Comparison of ENCODE assay signal across 8 mouse cellular contexts in the genomic region with DNA sequence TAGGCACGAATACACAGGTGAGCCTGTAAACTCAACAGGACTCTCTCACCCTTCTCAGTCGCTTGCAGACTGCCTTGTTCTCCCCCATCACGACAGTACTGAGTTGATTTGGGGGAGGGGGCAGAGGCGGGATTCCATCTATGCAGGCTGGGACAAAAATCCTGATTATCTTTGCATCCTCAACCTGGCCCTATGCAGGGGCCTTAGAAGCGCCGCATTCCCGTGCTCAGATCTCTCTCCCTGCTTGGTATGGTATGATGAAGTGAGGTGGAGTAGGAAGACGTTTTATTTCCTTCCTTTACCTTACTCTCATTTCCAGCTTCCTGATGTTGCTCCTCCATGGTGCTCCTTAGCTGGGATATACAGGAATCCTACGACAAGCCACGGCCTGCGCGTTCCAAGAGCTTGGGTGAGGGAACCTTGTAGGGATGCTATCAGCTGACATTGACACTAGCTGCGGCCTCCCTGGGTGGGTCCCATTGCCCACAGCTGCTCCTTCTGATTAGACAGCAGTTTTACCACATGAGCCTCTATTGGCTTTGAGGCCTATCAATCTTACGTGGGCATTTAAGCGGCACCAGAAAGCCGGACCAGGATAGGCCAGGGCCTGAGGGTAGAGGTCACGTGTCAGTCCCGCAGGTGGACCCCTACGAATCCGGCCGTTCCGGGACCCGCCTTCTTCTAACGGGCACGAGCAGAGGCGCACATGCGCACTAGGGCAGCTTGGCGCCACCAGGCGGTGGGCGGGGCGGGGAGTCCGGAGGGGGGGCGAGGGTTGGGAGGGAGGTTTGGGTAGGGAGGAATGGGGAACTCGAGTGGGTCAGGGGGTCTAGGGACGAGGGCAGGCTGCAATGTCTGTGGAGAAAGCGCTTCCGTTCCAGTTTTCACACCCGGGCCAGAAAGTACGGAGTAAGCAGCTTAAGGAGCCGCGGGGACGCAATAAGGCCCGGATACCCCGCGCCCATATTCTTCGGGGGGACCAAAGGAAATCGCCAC. TPM values are rescaled to one million over a fixed set of nuclear protein-coding genes. Genes with fewer than 3 reads are reported as not detected.
A peak's percentile ranks its signal among the peaks of the same experiment; 100 is the strongest.
DNase-seq lines count a peak whose midpoint lies in the region; ATAC-seq and TF ChIP-seq lines count a peak whose summit lies in the region.

A gene (minus strand): TSS at position 508 of the 996 bp plus-strand sequence.

- peaks cover 32% of the 10 kb centered on the region for H3K4me1 ChIP-seq in hindbrain, embryonic 13.5 days (replicated peaks)

- CTCF ChIA-PET in Patski (lab: Charles Lee), result interaction anchor here (1.0 to 3.0 kb wide), 4 partner anchors 12 to 57 kb away, joined by 3 to 13 read pairs (median 6); a partner anchor contains a TSS

- peak within 1 kb of the TSS; percentile 87 for H3K27ac ChIP-seq in hindbrain, embryonic 13.5 days

- H3K9me3 ChIP-seq in hindbrain, embryonic 13.5 days, result no peaks in the 10 kb centered on the region

- DNase-seq in Patski (ENCODE audit: low read depth, low spot score), result peak; percentile 94
- peak; percentile 98 to 99 for DNase-seq in cerebellum, postnatal 14 days
- DNase-seq in frontal cortex, postnatal 14 days (ENCODE audit: low spot score in 2 of 2), result peak; percentile 98 to 99
- DNase-seq in layer of hippocampus, postnatal 36 days, result peak; percentile 97 to 98
- peak; percentile 100 for DNase-seq in lung, postnatal 36 days
- peak; percentile 100 for DNase-seq in retina, postnatal 1 day
- DNase-seq in urinary bladder, adult 18-20 months (ENCODE audit: low spot score in 2 of 2), result peak; percentile 79 to 94

- ATAC-seq in Patski, result peak; percentile 100
- ATAC-seq in hindbrain, embryonic 13.5 days (ENCODE audit: low FRiP score), result peak; percentile 99

- no peaks in the 10 kb centered on the region for H3K36me3 ChIP-seq in hindbrain, embryonic 13.5 days

- H3K4me3 ChIP-seq in hindbrain, embryonic 13.5 days, result peak within 1 kb of the TSS; percentile 53

- no peaks in the 10 kb centered on the region for H3K27me3 ChIP-seq in Patski
- H3K27me3 ChIP-seq in hindbrain, embryonic 13.5 days, result no peaks in the 10 kb centered on the region

- POLR2A ChIA-PET in Patski (lab: Charles Lee), result interaction anchor here (0.6 to 2.2 kb wide), 6 partner anchors 12 to 61 kb away, joined by 3 to 7 read pairs (median 3); no protein-coding TSS in a partner anchor

- in situ Hi-C loops in Patski (cut with MboI; ENCODE audit: low pct_unique_long_range_greater_than_20kb), result no loop called here

- TF ChIP-seq CTCF in Patski (IDR thresholded peaks at IDR 0.05), result peak; percentile 24

- peak within 1 kb of the TSS; percentile 81 for H3K9ac ChIP-seq in hindbrain, embryonic 13.5 days

- peak within 1 kb of the TSS; percentile 80 for H3K4me2 ChIP-seq in hindbrain, embryonic 13.5 days

- 5% methylated on average over 43 of the region's 47 CpGs for WGBS in hindbrain, embryonic 13.5 days

RNA-seq across cellular contexts. Expression of the gene that starts here (rescaled TPM):
- polyA plus RNA-seq in Patski (2021), result 30.0 TPM
- polyA plus RNA-seq in hindbrain, embryonic 13.5 days (2015; fragmentation: Nextera tagmentation; extraction: Ambion mirVana), result 80.3 and 81.1 TPM in 2 replicates
- 10 to 100 TPM; 80.5 to 83.5 TPM for total RNA-seq in layer of hippocampus, postnatal 36 days (2021)

Comparison
In these comparisons a context has a peak if more than half of its experiments do, and no peak if none do; other contexts are left out.
1. Peak in every context shown above with its lines: DNase-seq, ATAC-seq, H3K4me3 ChIP-seq and H3K27ac ChIP-seq.